Mouse (Mus musculus): ENCODE results near the gene Mars2.
A peak's percentile ranks its signal among the peaks of the same experiment; 100 is the strongest.

Gene Mars2

DNA sequence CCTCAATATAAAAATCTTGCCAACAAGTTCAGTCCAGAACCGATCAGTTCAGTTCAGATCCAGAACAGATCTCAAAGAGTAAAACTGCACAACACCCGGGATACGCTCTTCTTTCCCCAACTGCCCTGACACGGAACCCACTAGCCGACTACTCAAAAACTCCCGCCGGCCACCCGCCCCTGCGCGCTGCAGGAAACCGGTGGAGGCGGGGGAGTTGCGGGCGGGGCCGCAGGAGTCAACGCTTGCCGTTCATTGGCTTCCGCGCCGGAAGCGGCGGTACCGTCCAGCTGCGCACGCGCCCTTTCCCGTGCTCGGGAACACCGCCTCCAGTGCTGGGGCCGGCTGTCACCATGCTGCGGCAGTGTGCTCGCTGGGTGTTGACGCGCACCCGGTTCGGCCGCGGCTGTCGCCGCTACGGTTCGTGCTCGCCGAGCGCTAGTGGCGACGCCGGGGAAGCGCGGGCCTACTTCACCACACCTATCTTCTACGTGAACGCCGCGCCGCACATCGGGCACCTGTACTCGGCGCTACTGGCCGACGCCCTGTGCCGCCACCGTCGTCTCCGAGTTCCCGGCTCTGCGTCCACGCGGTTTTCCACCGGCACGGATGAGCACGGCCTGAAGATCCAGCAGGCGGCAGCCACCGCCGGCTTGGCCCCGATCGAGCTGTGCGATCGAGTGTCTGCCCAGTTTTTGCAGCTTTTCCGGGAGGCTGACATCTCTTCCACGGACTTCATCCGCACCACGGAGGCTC lies at the start of gene Mars2:
Gene Mars2, plus strand, starts transcription at position 288 of the 753 bp plus-strand sequence.
- DNase-seq (ENCODE audit: extremely low read depth, insufficient read length, low spot score) = peak; percentile 94

- DNase-seq (ENCODE audit: extremely low read depth, insufficient read length, low spot score) = peak; percentile 52
Measured at GRCm38 (mm10) chr1:55192015-55192414, 45.0 kb upstream of the Mars2 start.

GRCm38 (mm10) chr1:55192824-55193223 lies 44.2 kb upstream of the Mars2 start:
- peak; percentile 32 for DNase-seq (ENCODE audit: extremely low read depth, insufficient read length, low spot score)

GRCm38 (mm10) chr1:55193316-55193715 lies 43.7 kb upstream of the Mars2 start:
- peak; percentile 48 for DNase-seq (ENCODE audit: extremely low read depth, insufficient read length, low spot score)

GRCm38 (mm10) chr1:55194064-55194915 lies 42.7 kb upstream of the Mars2 start:
- DNase-seq (ENCODE audit: extremely low read depth, insufficient read length, low spot score) = no peak

DNA sequence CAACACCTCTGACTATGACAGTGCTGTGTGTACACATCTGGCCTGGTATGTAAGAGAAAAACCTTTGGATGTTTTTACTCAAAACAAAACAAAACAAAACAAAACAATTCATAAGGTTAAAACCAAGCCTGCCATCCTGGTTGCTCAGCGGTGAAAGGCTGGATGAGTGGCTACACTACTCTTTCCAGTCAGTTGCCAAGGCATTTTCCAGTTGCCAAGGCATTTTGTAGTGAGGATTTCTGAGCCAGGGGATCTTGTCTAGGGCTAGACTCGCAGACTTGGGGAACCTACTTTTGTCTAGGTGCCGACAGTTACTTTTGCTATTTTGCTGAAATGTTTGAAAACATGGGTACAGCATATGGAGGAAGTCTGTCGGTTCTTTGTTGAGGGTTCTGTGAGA lies 42.0 kb upstream of the Mars2 start:
- no peak for DNase-seq (ENCODE audit: extremely low read depth, insufficient read length, low spot score)

DNA sequence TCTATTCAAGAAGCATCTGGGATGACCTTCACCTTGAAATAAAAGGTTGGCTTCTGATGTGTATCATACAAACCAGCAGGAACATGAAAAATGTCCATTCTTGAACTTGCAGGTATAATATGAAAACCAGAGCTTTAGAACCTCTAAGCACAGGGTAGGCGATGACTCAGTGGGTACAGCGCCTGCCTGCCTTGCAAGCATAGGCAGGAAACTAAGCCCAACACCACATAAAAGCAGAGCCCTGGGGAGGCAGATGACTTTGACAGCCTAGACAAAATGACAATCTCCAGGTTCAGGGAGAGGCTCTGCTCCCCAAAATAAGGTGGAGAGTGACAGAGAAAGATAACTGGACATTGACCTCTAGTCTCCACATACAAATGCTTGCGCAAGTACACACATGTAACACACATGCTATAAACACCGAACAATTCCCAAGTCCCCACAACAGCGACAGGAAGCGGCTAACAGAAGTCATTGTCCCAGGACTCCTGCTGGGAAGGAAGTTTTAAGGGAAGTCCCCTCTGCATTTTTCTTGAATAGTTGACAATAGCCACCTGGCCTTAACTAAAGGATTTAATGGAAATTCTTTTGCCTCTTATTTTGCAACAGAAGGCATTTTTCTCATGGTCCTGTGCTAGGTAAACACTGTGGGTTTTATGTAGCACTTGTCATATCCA lies 40.5 kb upstream of the Mars2 start:
- no peak for DNase-seq (ENCODE audit: extremely low read depth, insufficient read length, low spot score)

DNA sequence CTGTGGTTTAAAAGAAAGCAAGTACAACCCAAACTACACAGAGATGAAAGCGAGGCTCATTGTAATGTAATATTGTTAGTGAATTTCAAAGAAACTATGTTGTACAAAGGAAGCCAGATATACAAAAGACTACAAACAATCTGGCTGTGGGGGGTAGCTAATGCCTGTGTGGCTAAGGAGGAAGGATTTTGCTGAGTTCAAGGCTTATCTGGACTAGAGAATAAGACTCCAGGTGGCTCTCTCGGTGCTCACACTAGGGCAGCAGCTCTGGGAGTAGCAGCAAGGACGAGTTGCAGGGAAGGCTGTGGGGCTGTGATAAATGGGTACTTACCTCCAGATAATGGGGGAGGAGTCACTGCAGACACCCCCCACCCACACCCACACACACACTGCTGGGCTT lies 38.3 kb upstream of the Mars2 start:
- DNase-seq (ENCODE audit: extremely low read depth, insufficient read length, low spot score) = no peak

DNA sequence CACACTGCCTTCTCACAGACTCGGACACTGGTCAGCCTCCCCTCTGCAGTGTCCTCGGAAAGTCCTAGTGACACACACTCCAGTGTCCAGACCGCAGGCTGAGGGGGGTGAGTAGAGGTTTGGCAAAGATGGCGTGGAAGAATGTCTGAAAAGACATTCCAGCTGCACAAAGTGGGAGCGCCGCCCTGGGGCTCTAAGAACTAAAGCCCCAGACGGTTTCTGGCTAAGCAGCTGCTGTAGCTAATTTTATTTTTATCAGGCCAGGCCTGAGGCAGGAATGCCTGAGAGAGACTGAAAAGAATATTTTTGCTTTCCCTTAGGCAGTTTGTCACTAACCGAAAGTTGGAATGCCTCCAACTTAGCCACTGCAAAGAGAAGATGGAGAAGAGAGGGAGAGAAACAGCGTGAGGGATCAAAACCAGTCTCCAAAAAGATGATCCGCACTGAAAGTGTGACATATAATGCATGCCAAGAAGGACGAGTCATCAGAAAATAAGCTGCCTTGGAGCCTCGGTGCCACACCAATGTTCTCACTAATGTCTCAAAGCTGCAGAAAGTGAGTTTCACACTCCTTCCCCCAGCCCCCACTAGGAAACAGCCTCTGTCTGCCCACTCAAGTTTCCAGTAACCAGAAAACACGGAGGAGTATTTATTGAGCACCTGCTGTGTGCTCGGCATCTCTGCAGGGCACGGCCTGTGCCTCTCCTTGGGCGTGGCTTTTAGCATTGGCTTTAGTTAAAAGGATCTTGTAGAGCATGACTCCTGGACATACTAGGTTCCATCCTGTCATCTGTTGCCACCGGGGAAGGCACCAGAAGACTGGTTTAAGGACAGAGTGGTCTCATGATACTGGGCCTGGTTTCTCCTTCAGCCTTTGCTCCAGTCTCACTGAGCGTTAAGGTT lies 34.9 kb upstream of the Mars2 start:
- DNase-seq (ENCODE audit: extremely low read depth, insufficient read length, low spot score) = peak; percentile 76

- DNase-seq (ENCODE audit: extremely low read depth, insufficient read length, low spot score) = no peak
Measured at GRCm38 (mm10) chr1:55205808-55206327, 31.1 kb upstream of the Mars2 start.

DNA sequence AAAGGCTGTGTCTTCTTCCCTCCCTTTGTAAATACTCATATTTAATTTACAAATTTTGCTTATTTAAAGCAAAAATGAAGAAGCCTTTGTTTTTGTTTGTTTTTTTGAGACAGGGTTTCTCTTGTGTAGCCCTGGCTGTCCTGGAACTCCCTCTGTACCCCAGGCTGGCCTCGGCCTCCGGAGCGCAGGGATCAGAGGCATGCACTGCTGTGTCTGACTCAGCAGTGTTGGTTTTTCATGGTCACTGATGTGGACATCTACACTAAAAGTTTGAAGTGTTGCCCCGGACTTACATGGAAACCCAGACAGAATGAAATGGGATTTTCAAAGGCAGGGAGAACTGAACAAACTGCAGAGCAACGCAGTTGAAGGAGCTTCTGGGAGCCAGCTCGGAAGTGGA lies 29.4 kb upstream of the Mars2 start:
- no peak for DNase-seq (ENCODE audit: extremely low read depth, insufficient read length, low spot score)

DNA sequence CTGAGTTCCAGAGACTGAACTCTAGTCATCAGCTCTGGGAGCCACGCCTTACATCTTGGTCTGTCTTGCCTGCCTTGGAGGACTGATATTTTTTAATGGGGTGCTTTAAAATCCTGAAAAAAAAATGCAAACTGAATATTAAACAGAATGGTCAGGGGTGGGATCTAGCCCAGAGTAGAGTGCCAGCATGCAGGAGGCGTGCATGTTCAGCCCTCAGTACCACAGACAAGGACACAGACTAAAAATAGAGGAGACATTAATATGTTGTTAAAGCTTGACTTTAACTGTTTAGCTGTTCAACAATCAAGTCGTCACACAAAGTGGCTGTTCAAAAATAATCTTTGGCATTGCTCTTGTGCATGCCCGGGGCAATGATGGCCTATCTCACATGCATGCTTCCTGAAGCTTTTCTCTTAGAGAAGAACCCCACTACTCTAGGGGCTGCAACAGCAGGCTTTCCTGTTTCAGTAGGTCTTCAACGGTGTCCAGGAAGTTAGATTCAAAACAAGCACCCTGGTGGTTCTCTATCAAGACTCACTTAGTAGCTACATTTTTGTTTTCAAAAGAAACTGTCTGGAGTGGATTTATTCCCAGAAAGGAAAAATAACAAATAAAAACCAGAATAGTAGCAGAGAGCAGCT lies 28.4 kb upstream of the Mars2 start:
- DNase-seq (ENCODE audit: extremely low read depth, insufficient read length, low spot score) = no peak

DNA sequence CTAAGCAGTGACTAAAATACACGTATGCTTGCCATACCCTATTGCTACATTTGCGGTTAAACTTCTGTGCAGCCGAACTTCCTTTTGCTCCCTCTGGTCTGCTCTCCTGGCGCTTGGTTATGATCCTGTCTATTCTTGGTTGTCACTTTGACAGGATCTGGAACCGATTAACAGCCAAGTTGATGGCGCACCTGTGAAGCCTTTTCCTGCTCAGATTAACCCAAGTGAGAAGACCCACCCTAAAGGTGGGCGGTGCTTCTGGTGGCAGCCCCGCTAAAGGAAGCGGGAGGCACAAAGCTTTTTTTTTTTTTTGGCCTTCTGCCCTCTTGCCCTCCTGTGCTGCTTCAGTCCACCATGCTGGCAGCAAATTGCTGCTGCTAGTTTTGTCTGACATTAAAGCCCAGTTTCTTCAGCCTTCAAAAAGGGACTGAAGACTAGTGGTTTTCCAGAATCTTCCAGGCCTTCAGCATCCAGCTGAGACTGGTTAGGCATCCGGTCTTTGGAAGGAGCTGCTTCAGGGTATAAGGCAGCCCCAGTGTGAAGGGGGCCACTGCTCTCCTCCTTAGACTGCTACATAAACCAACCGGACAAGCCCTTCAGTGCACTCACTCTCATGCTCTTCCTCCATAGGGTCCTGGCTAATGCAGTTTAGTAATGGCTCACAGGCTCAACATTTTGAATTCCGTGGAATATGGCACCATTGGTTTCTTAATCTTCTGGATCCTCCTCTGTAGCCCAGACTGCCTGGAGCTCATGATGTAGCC lies 26.6 kb upstream of the Mars2 start:
- DNase-seq (ENCODE audit: extremely low read depth, insufficient read length, low spot score) = peak; percentile 42

GRCm38 (mm10) chr1:55211081-55211480 lies 25.9 kb upstream of the Mars2 start:
- DNase-seq (ENCODE audit: extremely low read depth, insufficient read length, low spot score) = no peak

GRCm38 (mm10) chr1:55212771-55213170 lies 24.2 kb upstream of the Mars2 start:
- no peak for DNase-seq (ENCODE audit: extremely low read depth, insufficient read length, low spot score)

DNA sequence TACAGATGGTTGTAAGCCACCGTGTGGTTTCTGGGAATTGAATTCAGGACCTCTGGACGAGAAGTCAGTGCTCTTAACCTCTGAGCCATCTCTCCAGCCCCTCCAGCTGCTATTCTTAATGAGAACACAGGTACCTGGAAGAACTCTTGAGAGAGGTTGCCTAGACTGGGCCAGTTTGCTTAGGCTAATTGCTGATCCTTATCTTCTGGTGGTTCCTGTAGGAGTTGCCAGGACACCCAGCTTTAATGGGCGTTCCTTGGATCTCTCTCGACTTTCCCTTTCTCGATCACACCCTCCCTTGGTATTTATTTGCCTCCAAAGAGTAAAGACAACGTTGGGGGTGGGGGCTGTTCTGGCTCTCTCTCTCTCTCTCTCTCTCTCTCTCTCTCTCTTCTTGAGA lies 23.5 kb upstream of the Mars2 start:
- no peak for DNase-seq (ENCODE audit: extremely low read depth, insufficient read length, low spot score)

DNA sequence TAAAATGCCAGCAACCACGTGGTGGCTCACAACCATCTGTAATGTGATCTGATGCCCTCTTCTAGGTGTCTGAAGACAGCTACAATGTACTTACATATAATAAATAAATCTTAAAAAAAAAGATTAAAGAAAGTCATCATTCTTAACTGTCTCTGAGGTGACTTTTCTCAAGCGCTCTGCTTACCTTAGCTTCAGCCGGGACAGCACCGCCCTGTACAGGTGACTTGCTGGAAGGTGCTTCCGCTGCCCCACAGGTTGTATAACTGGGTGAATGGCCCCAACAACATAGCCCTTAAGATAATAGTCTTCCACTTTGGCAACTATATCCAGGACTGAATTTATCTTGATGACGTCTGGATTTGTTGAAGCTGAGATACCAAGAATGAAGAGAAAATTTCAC lies 23.0 kb upstream of the Mars2 start:
- no peak for DNase-seq (ENCODE audit: extremely low read depth, insufficient read length, low spot score)

DNA sequence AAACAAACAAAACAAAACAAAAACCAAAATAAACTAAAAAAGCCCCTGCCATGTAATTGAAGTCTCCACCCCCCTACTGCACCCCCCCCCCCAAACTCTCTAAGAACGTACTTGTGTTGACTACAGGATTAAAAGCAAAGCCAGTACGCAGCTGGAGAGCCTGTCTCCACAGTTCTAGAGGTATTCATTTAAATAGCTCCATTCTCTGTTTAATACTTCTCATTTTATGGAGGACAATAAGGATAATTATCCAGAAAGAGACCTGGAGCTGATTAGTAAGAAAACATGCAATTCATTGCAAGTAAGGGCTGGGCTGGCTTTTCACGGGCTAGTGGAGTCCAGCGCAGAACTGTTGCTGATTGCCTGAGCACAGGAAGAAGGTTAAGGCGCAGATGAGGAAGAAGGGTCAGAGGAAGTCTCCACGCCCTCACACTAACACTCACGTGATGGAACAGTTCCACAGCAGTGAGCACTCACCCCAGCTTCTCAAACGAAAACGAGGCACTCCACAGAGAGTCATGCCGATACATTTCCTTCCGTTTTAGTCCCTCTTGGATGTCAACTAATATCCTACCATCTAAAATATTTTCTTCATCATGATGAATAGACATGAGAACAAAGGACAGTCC lies 21.7 kb upstream of the Mars2 start:
- DNase-seq (ENCODE audit: extremely low read depth, insufficient read length, low spot score) = no peak

Measured in 3134 (cell line).